Mouse (Mus musculus) frontal cortex, adult (tissue): Measurements from ENCODE around the gene Kif2a.
"Not testable (repeated sequence)": the region's sequence is repeated elsewhere in the genome, so short reads cannot be mapped to it uniquely, and the experiment has no call there.

Source experiments
- ATAC-seq: cut with Nextera tagmentation; 2 replicates; pipeline ENCODE4 v1.9.2; 2017; ENCODE audit warnings: mild to moderate bottlenecking, moderate library complexity, mixed read lengths; ENCODE audit not compliant: low TSS enrichment

Kif2a gene

GRCm38 (mm10) chr13:106936256-106937137, 85.4 kb downstream of the Kif2a start, which contains the start of gene Ipo11:
Gene Ipo11 (minus strand): TSS chr13:106936958.
- ATAC-seq = peak; percentile 98

GRCm38 (mm10) chr13:106935871-106936255, 86.1 kb downstream of the Kif2a start:
- no peak for ATAC-seq

GRCm38 (mm10) chr13:106929201-106929600, 92.7 kb downstream of the Kif2a start:
- peak; percentile 34 for ATAC-seq

GRCm38 (mm10) chr13:106928296-106928695, 93.6 kb downstream of the Kif2a start:
- ATAC-seq = no peak

- ATAC-seq = not testable (repeated sequence)
Observed at GRCm38 (mm10) chr13:106925921-106926320, 96.0 kb downstream of the Kif2a start.

- peak; percentile 82 for ATAC-seq
Observed at GRCm38 (mm10) chr13:106918322-106919050, 103.4 kb downstream of the Kif2a start.

- no peak for ATAC-seq
Observed at GRCm38 (mm10) chr13:106913125-106913736, 108.7 kb downstream of the Kif2a start.

- ATAC-seq = no peak
Observed at GRCm38 (mm10) chr13:106910096-106910495, 111.8 kb downstream of the Kif2a start.
